Mouse (Mus musculus): ENCODE data around the gene Hdgf. TPM values are rescaled to one million over a fixed set of nuclear protein-coding genes. Genes with fewer than 3 reads are reported as not detected.
"Not testable (repeated sequence)": the region's sequence is repeated elsewhere in the genome, so short reads cannot be mapped to it uniquely, and the experiment has no call there.

Hdgf gene
- 125 and 176 TPM in 2 replicates for polyA plus RNA-seq (2015; fragmentation: Nextera tagmentation; extraction: Ambion mirVana)

GRCm38 (mm10) chr3:87905880-87906485 is at the start of gene Hdgf:
Gene Hdgf (plus strand): TSS chr3:87906321.
- Histone ChIP-seq H3K27ac (peak within 1 kb of the TSS; percentile 96), H3K4me1 (replicated peaks) (peaks cover 39% of the 10 kb centered on the region), H3K36me3 (no peaks in the 10 kb centered on the region), H3K27me3 (no peaks in the 10 kb centered on the region), H3K4me2 (replicated peaks) (peak within 1 kb of the TSS; percentile 88), H3K4me3 (replicated peaks) (peak within 1 kb of the TSS; percentile 97), H3K9me3 (no peaks in the 10 kb centered on the region), H3K9ac (replicated peaks) (peak within 1 kb of the TSS; percentile 91)
- ATAC-seq = peak; percentile 96
- under 1% methylated on average over 56 of the region's 57 CpGs for WGBS

- 96% methylated on average over 8 of the region's 8 CpGs for WGBS
- Histone ChIP-seq H3K9me3 (no peaks in the 10 kb centered on the region), H3K4me3 (replicated peaks) (no peak overlapping the region), H3K4me1 (replicated peaks) (peaks cover 12% of the 10 kb centered on the region), H3K27ac (no peak overlapping the region), H3K36me3 (peaks cover 66% of the 10 kb centered on the region), H3K27me3 (no peaks in the 10 kb centered on the region), H3K9ac (replicated peaks) (no peak overlapping the region), H3K4me2 (replicated peaks) (no peak overlapping the region)
- ATAC-seq = no peak
Observed at GRCm38 (mm10) chr3:87857666-87858065, 48.5 kb upstream of the Hdgf start.

GRCm38 (mm10) chr3:87859813-87860212 is 46.3 kb upstream of the Hdgf start:
- Histone ChIP-seq H3K4me3 (replicated peaks) (no peak overlapping the region), H3K27me3 (no peaks in the 10 kb centered on the region), H3K4me1 (replicated peaks) (no peaks in the 10 kb centered on the region), H3K36me3 (peaks cover 83% of the 10 kb centered on the region), H3K9ac (replicated peaks) (no peak overlapping the region), H3K27ac (no peak overlapping the region; the same call in 1 of the 2 replicates), H3K9me3 (no peaks in the 10 kb centered on the region), H3K4me2 (replicated peaks) (no peak overlapping the region)
- ATAC-seq = peak; percentile 66; the same call in 1 of the 2 replicates
- 29% methylated on average over 3 of the region's 3 CpGs for WGBS

- H3K27me3 ChIP-seq = not testable (repeated sequence)
Observed at GRCm38 (mm10) chr3:87864111-87864510, 42.0 kb upstream of the Hdgf start.

GRCm38 (mm10) chr3:87877730-87878129 is 28.4 kb upstream of the Hdgf start:
- 94% methylated on average over 4 of the region's 4 CpGs for WGBS
- H3K36me3 ChIP-seq = peaks cover 20% of the 10 kb centered on the region
- ATAC-seq = no peak

More at GRCm38 (mm10) chr3:87864111-87864510, 42.0 kb upstream of the Hdgf start:
- WGBS = 94% methylated on average over 4 of the region's 4 CpGs
- H3K9me3 ChIP-seq; H3K27ac ChIP-seq; H3K4me3 ChIP-seq (replicated peaks); H3K9ac ChIP-seq (replicated peaks); H3K4me1 ChIP-seq (replicated peaks); H3K4me2 ChIP-seq (replicated peaks); ATAC-seq: not testable (repeated sequence)
- peaks cover 91% of the 10 kb centered on the region for H3K36me3 ChIP-seq

GRCm38 (mm10) chr3:87884291-87884690 is 21.8 kb upstream of the Hdgf start:
- Histone ChIP-seq H3K27ac (no peak overlapping the region), H3K4me2 (replicated peaks) (peak overlapping the region; percentile 99), H3K9me3 (no peaks in the 10 kb centered on the region), H3K36me3 (peaks cover 9% of the 10 kb centered on the region), H3K9ac (replicated peaks) (peak overlapping the region; percentile 99), H3K4me1 (replicated peaks) (peaks cover 22% of the 10 kb centered on the region), H3K27me3 (no peaks in the 10 kb centered on the region), H3K4me3 (replicated peaks) (peak overlapping the region; percentile 99)
- ATAC-seq = no peak
- 2% methylated on average over 3 of the region's 3 CpGs for WGBS

More at GRCm38 (mm10) chr3:87877730-87878129, 28.4 kb upstream of the Hdgf start:
- no peak overlapping the region for H3K27ac ChIP-seq
- no peak overlapping the region for H3K4me3 ChIP-seq (replicated peaks)
- H3K27me3 ChIP-seq = no peaks in the 10 kb centered on the region
- no peak overlapping the region for H3K4me2 ChIP-seq (replicated peaks)
- no peak overlapping the region for H3K9ac ChIP-seq (replicated peaks)
- H3K4me1 ChIP-seq (replicated peaks) = peaks cover 4% of the 10 kb centered on the region; the same call in 1 of the 2 replicates
- no peaks in the 10 kb centered on the region for H3K9me3 ChIP-seq

GRCm38 (mm10) chr3:87884708-87885251 is 21.3 kb upstream of the Hdgf start:
- WGBS = under 1% methylated on average over 28 of the region's 28 CpGs
- peak overlapping the region; percentile 99 for H3K4me2 ChIP-seq (replicated peaks)
- H3K27ac ChIP-seq = peak overlapping the region; percentile 82
- peaks cover 7% of the 10 kb centered on the region for H3K36me3 ChIP-seq
- H3K4me3 ChIP-seq (replicated peaks) = peak overlapping the region; percentile 99
- peak; percentile 34 for ATAC-seq
- H3K9me3 ChIP-seq = no peaks in the 10 kb centered on the region
- H3K27me3 ChIP-seq = no peaks in the 10 kb centered on the region
- H3K4me1 ChIP-seq (replicated peaks) = peaks cover 22% of the 10 kb centered on the region
- H3K9ac ChIP-seq (replicated peaks) = peak overlapping the region; percentile 99

GRCm38 (mm10) chr3:87885281-87886003 is 20.7 kb upstream of the Hdgf start, which contains the start of gene Prcc:
Gene Prcc (minus strand): TSS chr3:87885608.
- ATAC-seq = peak; percentile 98
- Histone ChIP-seq H3K27ac (peak within 1 kb of the TSS; percentile 82), H3K27me3 (no peaks in the 10 kb centered on the region), H3K9ac (replicated peaks) (peak within 1 kb of the TSS; percentile 99), H3K9me3 (no peaks in the 10 kb centered on the region), H3K36me3 (peaks cover 2% of the 10 kb centered on the region), H3K4me3 (replicated peaks) (peak within 1 kb of the TSS; percentile 99), H3K4me2 (replicated peaks) (peak within 1 kb of the TSS; percentile 99), H3K4me1 (replicated peaks) (peaks cover 22% of the 10 kb centered on the region)
- under 1% methylated on average over 33 of the region's 33 CpGs for WGBS

GRCm38 (mm10) chr3:87886004-87886365 is 20.1 kb upstream of the Hdgf start:
- H3K27me3 ChIP-seq = no peaks in the 10 kb centered on the region
- no peaks in the 10 kb centered on the region for H3K9me3 ChIP-seq
- H3K36me3 ChIP-seq = no peaks in the 10 kb centered on the region
- no peak overlapping the region; the same call in 1 of the 2 replicates for H3K9ac ChIP-seq (replicated peaks)
- ATAC-seq = no peak
- 15% methylated on average over 10 of the region's 10 CpGs for WGBS
- H3K27ac ChIP-seq = 0 out of 2 replicates have a peak overlapping the region, but pooled peaks have one; percentile 25
- peaks cover 22% of the 10 kb centered on the region for H3K4me1 ChIP-seq (replicated peaks)
- H3K4me3 ChIP-seq (replicated peaks) = peak overlapping the region; percentile 99
- H3K4me2 ChIP-seq (replicated peaks) = peak overlapping the region; percentile 48

GRCm38 (mm10) chr3:87886416-87886815 is 19.7 kb upstream of the Hdgf start:
- Histone ChIP-seq H3K4me2 (replicated peaks) (peak overlapping the region; percentile 48), H3K4me3 (replicated peaks) (peak overlapping the region; percentile 99), H3K36me3 (no peaks in the 10 kb centered on the region), H3K4me1 (replicated peaks) (peaks cover 22% of the 10 kb centered on the region), H3K27me3 (no peaks in the 10 kb centered on the region), H3K9ac (replicated peaks) (no peak overlapping the region), H3K27ac (no peak overlapping the region), H3K9me3 (no peaks in the 10 kb centered on the region)
- no peak; the same call in 1 of the 2 replicates for ATAC-seq
- WGBS = 84% methylated on average over 6 of the region's 6 CpGs

GRCm38 (mm10) chr3:87887400-87887799 is 18.7 kb upstream of the Hdgf start:
- H3K36me3 ChIP-seq; H3K27ac ChIP-seq; H3K9me3 ChIP-seq; ATAC-seq; H3K4me2 ChIP-seq (replicated peaks); H3K27me3 ChIP-seq; H3K4me3 ChIP-seq (replicated peaks); H3K9ac ChIP-seq (replicated peaks): not testable (repeated sequence)
- 83% methylated on average over 4 of the region's 4 CpGs for WGBS
- H3K4me1 ChIP-seq (replicated peaks) = peaks cover 20% of the 10 kb centered on the region

GRCm38 (mm10) chr3:87891481-87891880 is 14.6 kb upstream of the Hdgf start:
- 42% methylated on average over 3 of the region's 3 CpGs for WGBS
- H3K4me2 ChIP-seq (replicated peaks) = no peak overlapping the region
- no peak overlapping the region for H3K9ac ChIP-seq (replicated peaks)
- no peak for ATAC-seq
- no peak overlapping the region for H3K27ac ChIP-seq
- H3K27me3 ChIP-seq = no peaks in the 10 kb centered on the region
- no peaks in the 10 kb centered on the region for H3K9me3 ChIP-seq
- no peaks in the 10 kb centered on the region for H3K4me1 ChIP-seq (replicated peaks)
- H3K36me3 ChIP-seq = no peaks in the 10 kb centered on the region
- H3K4me3 ChIP-seq (replicated peaks) = no peak overlapping the region

Data from midbrain, embryonic 13.5 days (tissue).